23 mouse cellular contexts compared by ENCODE assay signal in genomic region chr11:45546861-45547260, GRCm38 (mm10).
"Had no signal": no experiment of that assay in that cellular context is flagged by ENCODE, and none has a peak within 500 bp of the region (broad histone marks: within the 10 kb centered on the region; RNA-seq: fewer than 3 reads in every experiment).

No protein-coding gene starts in this region.

- ATAC-seq: hindbrain, postnatal 0 days; intestine, embryonic 16.5 days; liver, postnatal 0 days had no signal

- DNase-seq: gastrocnemius, postnatal 14 days; gastrocnemius, postnatal 36 days; heart, postnatal 10 days; kidney, adult 11 months; kidney, adult 2 months; kidney, adult 9 months; kidney, postnatal 14 days; kidney, postnatal 36 days; layer of hippocampus, postnatal 36 days; left cerebral cortex, postnatal 4 days; liver, embryonic 13.5 days; liver, postnatal 0 days had no signal

- H3K27me3 ChIP-seq: heart, embryonic 12.5 days; hindbrain, embryonic 13.5 days; hindbrain, embryonic 15.5 days; limb, embryonic 15.5 days; liver, embryonic 13.5 days; liver, embryonic 15.5 days had no signal

- H3K4me2 ChIP-seq: heart, embryonic 12.5 days; hindbrain, embryonic 13.5 days; hindbrain, embryonic 15.5 days; kidney, embryonic 15.5 days; limb, embryonic 13.5 days; limb, embryonic 15.5 days; liver, embryonic 13.5 days; liver, embryonic 15.5 days had no signal

- H3K4me3 ChIP-seq: heart, adult 2 months; heart, embryonic 12.5 days; hindbrain, embryonic 13.5 days; hindbrain, embryonic 15.5 days; kidney, embryonic 15.5 days; limb, embryonic 13.5 days; limb, embryonic 15.5 days; liver, embryonic 13.5 days; liver, embryonic 15.5 days had no signal

- H3K9me3 ChIP-seq: heart, embryonic 12.5 days; hindbrain, embryonic 13.5 days; hindbrain, embryonic 15.5 days; kidney, embryonic 15.5 days; limb, embryonic 13.5 days; limb, embryonic 15.5 days; liver, embryonic 13.5 days; liver, embryonic 15.5 days had no signal

- H3K36me3 ChIP-seq: heart, embryonic 12.5 days; hindbrain, embryonic 13.5 days; hindbrain, embryonic 15.5 days; kidney, embryonic 15.5 days; limb, embryonic 13.5 days; limb, embryonic 15.5 days; liver, embryonic 13.5 days; liver, embryonic 15.5 days had no signal

- H3K9ac ChIP-seq: heart, embryonic 12.5 days; hindbrain, embryonic 13.5 days; hindbrain, embryonic 15.5 days; kidney, embryonic 15.5 days; limb, embryonic 13.5 days; limb, embryonic 15.5 days; liver, embryonic 13.5 days; liver, embryonic 15.5 days; liver, postnatal 0 days had no signal

- H3K4me1 ChIP-seq: liver, embryonic 13.5 days; liver, embryonic 15.5 days had no signal

- H3K27ac ChIP-seq: heart, adult 2 months; hindbrain, embryonic 13.5 days; hindbrain, embryonic 15.5 days; hindbrain, postnatal 0 days; kidney, embryonic 15.5 days; kidney, postnatal 0 days; limb, embryonic 13.5 days; limb, embryonic 15.5 days; liver, embryonic 13.5 days; liver, embryonic 15.5 days had no signal
